Mouse (Mus musculus): Measurements from ENCODE around the gene Ncor2. TPM values are rescaled to one million over a fixed set of nuclear protein-coding genes. Genes with fewer than 3 reads are reported as not detected.

The Ncor2 gene
- polyA plus RNA-seq (2012; rRNA removed) = 74.6 and 76.1 TPM in 2 replicates

DNA sequence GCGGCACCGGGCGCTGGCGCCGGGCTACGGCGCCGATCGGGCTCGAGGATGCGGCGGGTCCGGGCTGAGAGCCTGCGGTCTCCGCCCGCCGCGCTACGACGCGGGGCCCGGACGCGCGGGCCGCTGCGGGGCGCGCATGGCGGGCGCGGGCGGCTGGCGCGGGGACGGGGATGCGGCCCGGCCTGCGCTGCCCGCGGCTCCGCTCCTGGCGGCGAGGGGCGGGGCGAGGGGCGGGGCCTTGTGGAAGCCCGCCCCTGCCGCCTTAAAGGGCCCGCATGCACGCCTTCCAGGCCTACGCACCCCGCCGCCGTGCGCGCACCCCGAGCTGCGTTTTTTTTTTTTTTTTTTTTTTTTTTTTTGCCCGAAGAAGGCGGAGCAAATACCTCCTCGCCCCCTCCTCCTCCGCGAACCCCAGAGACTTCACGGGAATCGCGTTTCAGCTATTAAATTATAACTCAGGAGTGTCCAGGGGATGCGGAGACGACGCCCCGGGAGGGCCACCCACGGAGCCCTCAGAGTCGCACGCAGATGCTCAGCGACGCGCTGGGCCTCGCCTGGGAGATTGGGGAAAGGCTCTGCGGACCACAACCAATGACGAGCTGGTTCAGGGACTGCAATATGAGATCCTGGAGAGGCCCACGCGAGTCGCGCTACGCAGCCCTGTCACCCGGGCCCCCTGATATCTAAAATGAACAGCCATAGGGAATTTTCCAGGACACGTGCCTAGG, at the start of gene Ncor2:
Gene Ncor2 (minus strand): TSS at position 213 of the 728 bp plus-strand sequence.
- peak within 1 kb of the TSS; percentile 69 for H3K4me3 ChIP-seq (ENCODE audit: insufficient read depth, low read length)
- peak; percentile 19; the same call in 1 of the 2 replicates for TF ChIP-seq POLR2A (IDR thresholded peaks at IDR 0.05; ENCODE audit: extremely low read depth, insufficient read depth, low read length)
- no peak for TF ChIP-seq CTCF (IDR thresholded peaks at IDR 0.05; ENCODE audit: extremely low read depth, insufficient read depth, low read length)
- H3K4me1 ChIP-seq (ENCODE audit: control insufficient read depth, insufficient read depth, low read length) = peaks cover 17% of the 10 kb centered on the region
- H3K27ac ChIP-seq (ENCODE audit: insufficient read depth, low read length) = peak within 1 kb of the TSS; percentile 96

DNA sequence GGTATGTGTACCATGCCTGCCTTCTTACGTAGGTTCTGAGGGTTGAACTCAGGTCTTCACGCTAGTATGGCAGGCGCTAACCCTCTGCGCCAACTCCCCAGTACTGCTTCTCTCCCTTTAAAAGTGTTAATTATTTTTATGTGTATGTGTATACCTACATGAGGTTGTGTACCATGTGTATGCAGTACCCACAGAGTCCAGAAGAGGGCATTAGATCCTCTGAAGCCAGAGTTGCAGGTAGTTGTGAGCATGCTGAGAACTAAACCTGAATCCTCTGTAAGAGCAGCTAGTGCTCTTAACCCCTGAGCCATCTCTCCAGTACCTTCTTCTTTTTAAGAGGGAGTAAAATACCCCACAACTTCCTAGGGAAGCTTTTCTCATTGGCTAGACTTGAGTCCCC, 48.7 kb upstream of the Ncor2 start:
- Histone ChIP-seq H3K27ac (ENCODE audit: insufficient read depth, low read length) (no peak overlapping the region), H3K4me1 (ENCODE audit: control insufficient read depth, insufficient read depth, low read length) (peaks cover 10% of the 10 kb centered on the region), H3K4me3 (ENCODE audit: insufficient read depth, low read length) (no peak overlapping the region)
- no peak for TF ChIP-seq CTCF (IDR thresholded peaks at IDR 0.05; ENCODE audit: extremely low read depth, insufficient read depth, low read length)
- no peak for TF ChIP-seq POLR2A (IDR thresholded peaks at IDR 0.05; ENCODE audit: extremely low read depth, insufficient read depth, low read length)

- TF ChIP-seq CTCF (IDR thresholded peaks at IDR 0.05; ENCODE audit: extremely low read depth, insufficient read depth, low read length) (no peak), POLR2A (IDR thresholded peaks at IDR 0.05; ENCODE audit: extremely low read depth, insufficient read depth, low read length) (no peak)
- H3K4me3 ChIP-seq (ENCODE audit: insufficient read depth, low read length) = no peak overlapping the region
- H3K27ac ChIP-seq (ENCODE audit: insufficient read depth, low read length) = 0 out of 2 replicates have a peak overlapping the region, but pooled peaks have one; percentile 25
- H3K4me1 ChIP-seq (ENCODE audit: control insufficient read depth, insufficient read depth, low read length) = peaks cover 13% of the 10 kb centered on the region
Observed at GRCm38 (mm10) chr5:125226229-125226634, 47.2 kb upstream of the Ncor2 start.

DNA sequence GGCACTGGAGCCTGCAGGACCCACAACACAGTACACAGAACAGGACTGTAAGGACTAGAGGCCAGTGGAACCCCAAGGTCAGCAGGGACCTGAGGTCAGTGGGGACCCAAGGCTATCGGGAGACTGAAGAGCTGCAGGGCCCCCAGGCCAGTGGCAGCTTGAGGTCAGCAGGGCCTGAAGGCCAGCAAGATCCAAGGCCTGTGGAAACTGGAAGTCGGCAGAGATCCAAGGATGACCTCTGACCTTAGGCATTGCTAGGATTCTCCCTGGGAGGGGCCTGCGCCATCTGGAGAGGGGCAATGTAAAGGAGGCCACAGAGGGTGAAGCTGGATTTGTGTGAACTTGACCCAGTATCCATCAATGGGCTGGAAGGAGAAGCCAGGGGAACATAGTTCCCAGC, 45.9 kb upstream of the Ncor2 start:
- H3K4me1 ChIP-seq (ENCODE audit: control insufficient read depth, insufficient read depth, low read length) = peaks cover 13% of the 10 kb centered on the region
- no peak for TF ChIP-seq POLR2A (IDR thresholded peaks at IDR 0.05; ENCODE audit: extremely low read depth, insufficient read depth, low read length)
- TF ChIP-seq CTCF (IDR thresholded peaks at IDR 0.05; ENCODE audit: extremely low read depth, insufficient read depth, low read length) = no peak
- no peak overlapping the region for H3K4me3 ChIP-seq (ENCODE audit: insufficient read depth, low read length)
- H3K27ac ChIP-seq (ENCODE audit: insufficient read depth, low read length) = no peak overlapping the region

- peaks cover 13% of the 10 kb centered on the region for H3K4me1 ChIP-seq (ENCODE audit: control insufficient read depth, insufficient read depth, low read length)
- no peak for TF ChIP-seq CTCF (IDR thresholded peaks at IDR 0.05; ENCODE audit: extremely low read depth, insufficient read depth, low read length)
- H3K27ac ChIP-seq (ENCODE audit: insufficient read depth, low read length) = no peak overlapping the region
- H3K4me3 ChIP-seq (ENCODE audit: insufficient read depth, low read length) = no peak overlapping the region
Observed at GRCm38 (mm10) chr5:125223961-125224360, 44.9 kb upstream of the Ncor2 start.

DNA sequence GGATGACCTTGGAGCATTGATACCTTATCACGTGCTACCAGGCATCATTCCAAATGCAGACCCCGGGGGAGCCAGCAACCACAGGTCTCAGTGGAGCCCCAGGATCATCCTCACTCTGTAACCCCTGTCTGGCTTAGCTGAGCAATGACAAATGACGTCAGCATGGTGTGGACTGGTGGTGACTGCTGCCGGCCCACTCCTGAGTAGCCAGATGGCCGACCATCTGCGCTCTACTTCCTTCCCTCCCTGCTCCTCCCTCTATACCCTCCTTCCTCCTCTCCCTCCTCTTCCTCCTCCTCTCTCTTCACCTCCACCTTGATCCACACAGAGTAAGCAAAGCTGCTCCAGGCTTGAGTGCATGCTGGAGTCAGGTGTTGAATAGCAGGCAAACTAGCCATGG, 43.7 kb upstream of the Ncor2 start:
- Histone ChIP-seq H3K4me3 (ENCODE audit: insufficient read depth, low read length) (no peak overlapping the region), H3K27ac (ENCODE audit: insufficient read depth, low read length) (no peak overlapping the region), H3K4me1 (ENCODE audit: control insufficient read depth, insufficient read depth, low read length) (peaks cover 13% of the 10 kb centered on the region)
- TF ChIP-seq CTCF (IDR thresholded peaks at IDR 0.05; ENCODE audit: extremely low read depth, insufficient read depth, low read length) = no peak
- no peak for TF ChIP-seq POLR2A (IDR thresholded peaks at IDR 0.05; ENCODE audit: extremely low read depth, insufficient read depth, low read length)

GRCm38 (mm10) chr5:125221868-125222267, 42.8 kb upstream of the Ncor2 start:
- peaks cover 12% of the 10 kb centered on the region for H3K4me1 ChIP-seq (ENCODE audit: control insufficient read depth, insufficient read depth, low read length)
- TF ChIP-seq POLR2A (IDR thresholded peaks at IDR 0.05; ENCODE audit: extremely low read depth, insufficient read depth, low read length) (no peak), CTCF (IDR thresholded peaks at IDR 0.05; ENCODE audit: extremely low read depth, insufficient read depth, low read length) (no peak)
- no peak overlapping the region for H3K4me3 ChIP-seq (ENCODE audit: insufficient read depth, low read length)
- no peak overlapping the region for H3K27ac ChIP-seq (ENCODE audit: insufficient read depth, low read length)

DNA sequence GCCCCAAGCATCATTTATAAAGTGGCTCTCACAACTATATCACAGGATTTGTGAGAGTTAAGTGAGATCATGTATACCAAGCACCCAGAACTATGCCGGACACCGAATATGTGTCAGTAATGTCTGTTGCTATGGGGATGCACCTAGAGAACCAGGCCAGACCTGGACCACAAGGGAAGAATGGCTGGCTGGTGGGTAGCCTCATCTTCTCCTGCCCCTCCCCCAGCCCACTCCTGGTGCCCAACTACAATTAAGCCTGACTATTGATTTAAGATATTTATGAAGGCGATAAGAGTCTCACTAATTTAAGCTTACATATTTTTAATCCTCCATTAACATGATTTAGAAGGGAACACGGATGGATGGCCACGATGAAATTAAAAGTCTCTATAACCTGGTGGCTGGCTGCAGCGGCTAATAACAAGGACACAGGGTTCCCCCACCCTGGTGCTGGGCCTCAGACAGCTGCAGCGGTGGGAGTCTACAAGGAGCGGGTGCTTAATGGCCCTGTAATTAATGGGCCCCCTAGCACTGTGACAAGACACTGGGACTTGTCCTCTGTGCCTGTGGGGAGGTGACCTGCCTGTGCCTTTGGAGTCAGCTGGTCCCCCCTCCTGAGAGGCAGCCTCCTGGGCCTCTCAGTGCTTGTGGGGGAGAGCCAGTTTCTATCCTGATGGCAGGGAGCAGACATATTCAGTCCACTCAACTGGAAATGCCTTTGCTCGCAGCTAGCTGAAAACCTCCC, 38.6 kb upstream of the Ncor2 start:
- TF ChIP-seq CTCF (IDR thresholded peaks at IDR 0.05; ENCODE audit: extremely low read depth, insufficient read depth, low read length) = no peak
- peaks cover 3% of the 10 kb centered on the region for H3K4me1 ChIP-seq (ENCODE audit: control insufficient read depth, insufficient read depth, low read length)
- H3K4me3 ChIP-seq (ENCODE audit: insufficient read depth, low read length) = no peak overlapping the region
- H3K27ac ChIP-seq (ENCODE audit: insufficient read depth, low read length) = no peak overlapping the region

DNA sequence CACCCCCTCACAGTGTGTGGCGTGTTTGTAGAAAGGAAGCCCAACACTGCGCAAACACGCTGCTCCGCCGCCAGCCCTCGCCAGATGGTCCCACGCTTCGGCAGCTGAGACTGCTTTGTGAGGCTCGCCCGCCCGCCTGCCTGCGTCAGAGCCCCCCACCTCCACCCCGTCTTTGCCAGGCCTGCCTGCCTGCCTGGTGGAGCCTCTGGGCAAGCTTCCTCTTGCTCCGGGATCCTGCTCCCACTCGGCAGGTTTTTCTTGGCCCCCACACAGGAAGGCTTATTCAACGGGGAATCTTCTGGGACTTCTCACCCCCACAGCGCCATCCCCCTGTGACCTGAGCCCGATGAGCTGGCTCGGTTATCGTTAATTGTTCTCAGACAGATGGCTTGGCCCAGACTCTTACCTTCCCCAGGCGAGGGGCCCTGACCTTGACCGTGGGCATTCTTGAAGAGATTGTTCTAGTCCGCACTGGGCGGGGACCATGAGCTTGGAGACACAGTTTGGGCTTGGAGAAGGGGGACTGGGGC, 37.0 kb upstream of the Ncor2 start:
- H3K4me1 ChIP-seq (ENCODE audit: control insufficient read depth, insufficient read depth, low read length) = no peaks in the 10 kb centered on the region
- H3K4me3 ChIP-seq (ENCODE audit: insufficient read depth, low read length) = no peak overlapping the region
- H3K27ac ChIP-seq (ENCODE audit: insufficient read depth, low read length) = no peak overlapping the region
- no peak for TF ChIP-seq CTCF (IDR thresholded peaks at IDR 0.05; ENCODE audit: extremely low read depth, insufficient read depth, low read length)
- no peak for TF ChIP-seq POLR2A (IDR thresholded peaks at IDR 0.05; ENCODE audit: extremely low read depth, insufficient read depth, low read length)

Measured in cortical plate, adult 2 months (tissue).